ENCODE assay signal across 8 mouse cellular contexts in the genomic region with DNA sequence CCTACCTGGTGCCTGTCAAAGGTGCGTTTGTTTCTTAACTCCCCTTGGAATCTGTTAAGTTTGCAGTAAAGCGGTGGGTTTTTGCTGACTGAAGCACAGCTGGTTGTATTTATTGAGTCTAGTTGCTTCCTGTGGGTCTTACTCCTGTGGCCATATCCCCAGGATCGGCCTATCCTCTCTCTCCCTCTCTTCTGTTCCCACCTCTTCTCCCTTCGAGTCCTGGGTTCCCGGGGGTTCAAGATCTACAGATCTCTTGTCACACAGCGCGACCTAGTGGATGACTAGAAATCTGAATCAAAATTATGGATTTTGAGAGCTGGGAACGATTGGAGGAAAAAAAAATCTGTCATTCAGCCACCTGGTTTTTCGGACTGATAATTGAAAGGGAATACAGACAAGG. TPM values are rescaled to one million over a fixed set of nuclear protein-coding genes. Genes with fewer than 3 reads are reported as not detected.
DNase-seq lines count a peak whose midpoint lies in the region; ATAC-seq and TF ChIP-seq lines count a peak whose summit lies in the region.

No protein-coding gene starts in this region.

- H3K9ac ChIP-seq in forebrain, embryonic 16.5 days (replicated peaks; ENCODE audit: low read depth, low read length): no peak overlapping the region
- H3K9ac ChIP-seq in intestine, embryonic 15.5 days: no peak overlapping the region

- ATAC-seq in forebrain, embryonic 16.5 days: peak; percentile 42; the same call in 1 of the 2 replicates
- ATAC-seq in intestine, embryonic 15.5 days: no peak

- peaks cover 28% of the 10 kb centered on the region for H3K4me1 ChIP-seq in forebrain, embryonic 16.5 days (replicated peaks; ENCODE audit: control insufficient read depth, insufficient read depth, low read length)
- H3K4me1 ChIP-seq in intestine, embryonic 15.5 days (replicated peaks): peaks cover 11% of the 10 kb centered on the region; the same call in 1 of the 2 replicates
- no peaks in the 10 kb centered on the region; the same call in none of the 2 replicates for H3K4me1 ChIP-seq in lung, adult 2 months (ENCODE audit: control insufficient read depth, insufficient read depth, low read length)

- H3K27me3 ChIP-seq in forebrain, embryonic 16.5 days (replicated peaks; ENCODE audit: control insufficient read depth, insufficient read depth, low read length): peaks cover 30% of the 10 kb centered on the region
- H3K27me3 ChIP-seq in intestine, embryonic 15.5 days (replicated peaks): peaks cover 13% of the 10 kb centered on the region

- H3K9me3 ChIP-seq in forebrain, embryonic 16.5 days (ENCODE audit: control insufficient read depth, low read length): no peaks in the 10 kb centered on the region
- no peaks in the 10 kb centered on the region for H3K9me3 ChIP-seq in intestine, embryonic 15.5 days

- peak; percentile 37; the same call in 1 of the 2 replicates for TF ChIP-seq CTCF in lung, adult 2 months (IDR thresholded peaks at IDR 0.05; ENCODE audit: insufficient read depth, low read length)

- no peak for TF ChIP-seq POLR2A in lung, adult 2 months (IDR thresholded peaks at IDR 0.05; ENCODE audit: borderline replicate concordance, extremely low read depth, low read depth, low read length)

- no peak overlapping the region for H3K4me3 ChIP-seq in forebrain, embryonic 16.5 days (replicated peaks; ENCODE audit: low read length)
- no peak overlapping the region for H3K4me3 ChIP-seq in intestine, embryonic 15.5 days (replicated peaks)
- no peak overlapping the region for H3K4me3 ChIP-seq in lung, adult 2 months (replicated peaks; ENCODE audit: extremely low read depth, low read depth, low read length)

- H3K4me2 ChIP-seq in forebrain, embryonic 16.5 days (ENCODE audit: low read length): peak overlapping the region; percentile 15; the same call in 1 of the 2 replicates
- H3K4me2 ChIP-seq in intestine, embryonic 15.5 days (replicated peaks): 0 out of 2 replicates have a peak overlapping the region, but pooled peaks have one; percentile 17

- DNase-seq in right cerebral cortex, adult 18-20 months: peak; percentile 44
- DNase-seq in right cerebral cortex, postnatal 36 days (ENCODE audit: low spot score in 2 of 2): no peak
- peak; percentile 38 to 60 for DNase-seq in adrenal gland, postnatal 36 days
- DNase-seq in lung, adult 2 months: peak; percentile 39
- DNase-seq in right cerebral cortex, postnatal 10 days (ENCODE audit: low spot score in 2 of 2): peak; percentile 70 to 83
- DNase-seq in urinary bladder, adult 2 months (ENCODE audit: low spot score): no peak

- no peaks in the 10 kb centered on the region for H3K36me3 ChIP-seq in forebrain, embryonic 16.5 days (ENCODE audit: control insufficient read depth, insufficient read depth)
- no peaks in the 10 kb centered on the region for H3K36me3 ChIP-seq in intestine, embryonic 15.5 days

- WGBS in forebrain, embryonic 16.5 days: 7% methylated on average over 9 of the region's 9 CpGs
- WGBS in intestine, embryonic 15.5 days: 8% methylated on average over 9 of the region's 9 CpGs
- 9% methylated on average over 9 of the region's 9 CpGs for WGBS in lung, adult 2 months

- no peak overlapping the region for H3K27ac ChIP-seq in forebrain, embryonic 16.5 days (ENCODE audit: low read length)
- no peak overlapping the region for H3K27ac ChIP-seq in intestine, embryonic 15.5 days

RNA-seq across cellular contexts. Expression of a gene that starts 2.4 kb away (rescaled TPM):
- total RNA-seq in adrenal gland, postnatal 36 days (2021): 10 to 100 TPM; 15.7 to 21.2 TPM
- 6.8 and 9.5 TPM in 2 replicates for polyA plus RNA-seq in forebrain, embryonic 16.5 days (2015; fragmentation: Nextera tagmentation; extraction: Ambion mirVana)
- 35.6 and 36.2 TPM in 2 replicates for polyA plus RNA-seq in intestine, embryonic 15.5 days (2015; fragmentation: Nextera tagmentation; extraction: Ambion mirVana)
- polyA plus RNA-seq in lung, adult 2 months (2012; rRNA removed): 15.1 and 22.0 TPM in 2 replicates
- 201 and 217 TPM in 2 replicates for polyA plus RNA-seq in urinary bladder, adult 2 months (2012; rRNA removed)

RNA-seq across cellular contexts. Expression of a gene that starts 38.6 kb away (rescaled TPM):
- total RNA-seq in adrenal gland, postnatal 36 days (2021): 100 to 1,000 TPM; 369 to 384 TPM
- polyA plus RNA-seq in forebrain, embryonic 16.5 days (2015; fragmentation: Nextera tagmentation; extraction: Ambion mirVana): 656 and 665 TPM in 2 replicates
- 893 and 914 TPM in 2 replicates for polyA plus RNA-seq in intestine, embryonic 15.5 days (2015; fragmentation: Nextera tagmentation; extraction: Ambion mirVana)
- 76.1 and 102 TPM in 2 replicates for polyA plus RNA-seq in lung, adult 2 months (2012; rRNA removed)
- polyA plus RNA-seq in urinary bladder, adult 2 months (2012; rRNA removed): 399 and 458 TPM in 2 replicates

Comparison
In these comparisons a context has a peak if more than half of its experiments do, and no peak if none do; other contexts are left out.
1. DNase-seq: peak in right cerebral cortex, adult 18-20 months (single experiment), adrenal gland, postnatal 36 days (2 of 2), lung, adult 2 months (single experiment) and right cerebral cortex, postnatal 10 days (2 of 2); none in right cerebral cortex, postnatal 36 days (0 of 2) and urinary bladder, adult 2 months (single experiment).